Mouse (Mus musculus) liver, embryonic 12.5 days (tissue): Measurements from ENCODE around the gene Trove2. TPM values are rescaled to one million over a fixed set of nuclear protein-coding genes. Genes with fewer than 3 reads are reported as not detected.

ENCODE experiments used
- ATAC-seq: fragments of 200-750 bp; cut with Nextera tagmentation; 2 replicates; pipeline ENCODE4 v1.8.0; 2017; ENCODE audit warnings: moderate number of reproducible peaks, mild to moderate bottlenecking, moderate library complexity
- H3K27ac ChIP-seq: fragments of 300-500 bp; sonication (generic); 2 replicates; pipeline ENCODE4 v1.5.1; 2016; ENCODE audit warnings: mild to moderate bottlenecking
- H3K27me3 ChIP-seq: fragments of 300-500 bp; sonication (generic); replicated peaks from 2 replicates; pipeline ENCODE4 v1.6.1; 2016; ENCODE audit warnings: mild to moderate bottlenecking, moderate library complexity
- H3K36me3 ChIP-seq: fragments of 300-500 bp; sonication (generic); 2 replicates; pipeline ENCODE4 v1.6.1; 2016; ENCODE audit warnings: mild to moderate bottlenecking, moderate library complexity
- H3K4me1 ChIP-seq: fragments of 300-500 bp; sonication (generic); 2 replicates; pipeline ENCODE4 v1.6.1; 2016
- H3K4me2 ChIP-seq: fragments of 300-500 bp; sonication (generic); 2 replicates; pipeline ENCODE4 v1.6.1; 2016; ENCODE audit warnings: mild to moderate bottlenecking, moderate library complexity
- H3K4me3 ChIP-seq: fragments of 300-500 bp; sonication (generic); 2 replicates; pipeline ENCODE4 v1.5.1; 2016; ENCODE audit warnings: mild to moderate bottlenecking, moderate library complexity
- H3K9ac ChIP-seq: fragments of 300-500 bp; sonication (generic); 2 replicates; pipeline ENCODE4 v1.6.1; 2016; ENCODE audit warnings: mild to moderate bottlenecking, moderate library complexity
- H3K9me3 ChIP-seq: fragments of 300-500 bp; sonication (generic); replicated peaks from 2 replicates; pipeline ENCODE4 v1.6.1; 2016; ENCODE audit warnings: mild to moderate bottlenecking, moderate library complexity
- WGBS: fragments of 180-500 bp; shearing (Covaris S2); methylation state at CpG from one replicate; pipeline ENCODE4 v1.1.7; 2016; ENCODE audit not compliant: insufficient replicate concordance; 5-methylcytosine and 5-hydroxymethylcytosine counted together
- polyA plus RNA-seq: library from polyadenylated mRNA; unstranded; fragments of >200 nt; fragmentation: Nextera tagmentation; extraction: Ambion mirVana; gene quantifications from 2 replicates; pipeline ENCODE4 v1.2.1, GENCODE M21; 2016

Gene Trove2
- polyA plus RNA-seq, 1 experiment from 2014 or later: 4.1 TPM

DNA sequence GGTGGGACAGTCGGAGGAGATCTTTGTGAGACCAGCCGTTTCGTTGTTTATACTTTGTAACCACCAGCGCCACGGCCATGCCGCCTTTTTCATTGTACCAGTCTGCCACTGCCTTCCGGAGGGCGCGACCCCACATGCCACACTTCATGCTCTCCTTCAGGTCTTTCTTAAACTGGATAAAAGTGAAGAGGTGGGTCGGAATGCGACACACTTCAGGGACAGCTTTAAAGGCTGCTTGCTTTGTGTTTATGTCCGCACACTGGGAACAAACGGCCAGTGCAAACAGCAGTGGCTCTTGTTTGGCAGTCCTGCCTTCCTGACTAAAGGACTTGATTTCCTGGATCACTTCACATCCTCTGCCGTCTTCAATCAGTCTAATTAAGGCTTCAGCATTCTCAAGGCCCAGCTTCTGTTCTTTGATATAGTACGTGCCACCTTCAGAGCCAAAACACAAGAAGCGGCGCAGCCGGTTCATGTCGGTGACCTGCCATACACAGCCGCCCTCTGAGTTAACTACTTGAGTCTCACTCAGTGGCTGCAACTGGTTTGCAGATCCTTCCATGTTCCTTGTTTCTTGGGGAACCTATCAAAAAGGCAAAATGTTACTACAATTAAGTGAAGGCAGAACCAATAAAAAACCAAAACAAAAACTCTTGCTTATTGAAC, 6.3 kb downstream of the Trove2 start:
- H3K27me3 ChIP-seq: peaks cover 4% of the 10 kb centered on the region
- ATAC-seq: no peak
- H3K4me2 ChIP-seq: no peak overlapping the region
- H3K9ac ChIP-seq: no peak overlapping the region
- peaks cover 16% of the 10 kb centered on the region for H3K4me1 ChIP-seq
- no peak overlapping the region for H3K4me3 ChIP-seq
- no peak overlapping the region for H3K27ac ChIP-seq
- no peaks in the 10 kb centered on the region for H3K9me3 ChIP-seq
- H3K36me3 ChIP-seq: 0 out of 2 replicates have a peak, but pooled peaks cover 5% of the 10 kb centered on the region
- WGBS: 84% methylated on average over 20 of the region's 20 CpGs

DNA sequence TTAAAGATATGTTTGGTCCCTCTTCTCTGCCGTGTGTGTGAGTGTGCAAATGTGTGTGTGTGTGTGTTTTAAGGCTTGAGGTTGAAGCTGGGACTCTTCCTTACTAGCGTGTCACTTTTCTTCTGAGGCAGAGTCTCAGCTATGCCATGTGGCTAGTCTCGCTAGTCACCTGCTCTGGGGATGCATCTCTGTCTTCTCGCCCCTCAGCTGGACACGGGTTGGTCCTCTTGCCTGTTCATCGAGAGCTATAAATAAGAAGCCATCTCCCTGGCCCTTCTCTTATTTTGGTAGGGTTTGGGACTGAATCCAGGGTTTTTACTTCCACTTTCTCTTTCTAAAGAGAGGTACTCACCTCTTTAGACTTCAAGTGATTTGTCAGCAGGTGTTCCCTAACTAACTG, 10.6 kb downstream of the Trove2 start:
- Histone ChIP-seq H3K4me2 (no peak overlapping the region), H3K4me3 (no peak overlapping the region), H3K9me3 (no peaks in the 10 kb centered on the region), H3K36me3 (0 out of 2 replicates have a peak, but pooled peaks cover 5% of the 10 kb centered on the region), H3K4me1 (no peaks in the 10 kb centered on the region), H3K27ac (no peak overlapping the region), H3K9ac (no peak overlapping the region), H3K27me3 (no peaks in the 10 kb centered on the region)
- ATAC-seq: no peak
- 74% methylated on average over 6 of the region's 6 CpGs for WGBS

DNA sequence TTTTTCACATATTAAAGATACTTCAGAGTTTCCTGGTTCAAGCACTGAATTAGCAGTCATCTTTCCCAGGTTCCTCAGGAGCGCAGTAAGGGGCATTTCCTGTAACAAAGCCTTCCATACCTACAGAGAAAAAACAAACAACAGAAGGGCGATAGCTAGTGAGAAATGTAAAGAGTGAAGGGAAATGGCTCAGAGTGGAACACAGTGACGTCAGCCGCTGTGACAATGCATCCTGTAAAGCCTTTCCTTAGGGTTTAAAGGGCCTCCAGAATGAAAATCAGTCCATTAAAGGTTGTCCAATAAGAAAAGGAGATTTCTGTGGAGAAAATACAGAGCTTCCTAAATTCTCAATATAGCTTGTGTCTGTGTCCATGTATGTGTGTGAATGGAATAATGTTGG, 11.1 kb downstream of the Trove2 start:
- Histone ChIP-seq H3K27me3 (no peaks in the 10 kb centered on the region), H3K4me2 (no peak overlapping the region), H3K9ac (no peak overlapping the region), H3K4me1 (no peaks in the 10 kb centered on the region), H3K27ac (no peak overlapping the region), H3K4me3 (no peak overlapping the region), H3K9me3 (no peaks in the 10 kb centered on the region), H3K36me3 (0 out of 2 replicates have a peak, but pooled peaks cover 5% of the 10 kb centered on the region)
- WGBS: 83% methylated on average over 4 of the region's 4 CpGs
- no peak for ATAC-seq

DNA sequence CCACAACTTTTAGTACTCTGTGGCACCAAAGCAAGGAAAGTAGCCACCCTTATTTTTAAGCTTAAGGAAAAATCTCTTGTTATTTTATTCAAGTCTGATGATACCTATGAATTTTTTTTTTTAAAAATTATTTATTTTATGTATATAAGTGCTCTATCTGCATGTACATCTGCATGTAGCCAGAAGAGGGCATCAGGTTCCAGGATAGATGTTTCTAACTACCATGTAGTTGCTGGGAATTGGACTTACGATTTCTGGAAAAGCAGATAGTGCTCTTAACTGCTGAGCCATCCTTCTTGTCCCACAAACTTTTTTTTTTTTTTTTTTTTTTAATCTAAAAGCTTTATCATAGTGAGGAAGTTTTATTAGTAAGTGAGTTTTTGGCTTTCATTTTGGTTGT, 12.4 kb downstream of the Trove2 start:
- no peak for ATAC-seq
- Histone ChIP-seq H3K4me1 (no peaks in the 10 kb centered on the region), H3K9ac (no peak overlapping the region), H3K9me3 (no peaks in the 10 kb centered on the region), H3K27me3 (no peaks in the 10 kb centered on the region), H3K36me3 (peaks cover 15% of the 10 kb centered on the region; the same call in 1 of the 2 replicates), H3K4me2 (no peak overlapping the region), H3K4me3 (no peak overlapping the region), H3K27ac (no peak overlapping the region)
- 44% methylated on average over 1 of the region's 1 CpGs for WGBS

DNA sequence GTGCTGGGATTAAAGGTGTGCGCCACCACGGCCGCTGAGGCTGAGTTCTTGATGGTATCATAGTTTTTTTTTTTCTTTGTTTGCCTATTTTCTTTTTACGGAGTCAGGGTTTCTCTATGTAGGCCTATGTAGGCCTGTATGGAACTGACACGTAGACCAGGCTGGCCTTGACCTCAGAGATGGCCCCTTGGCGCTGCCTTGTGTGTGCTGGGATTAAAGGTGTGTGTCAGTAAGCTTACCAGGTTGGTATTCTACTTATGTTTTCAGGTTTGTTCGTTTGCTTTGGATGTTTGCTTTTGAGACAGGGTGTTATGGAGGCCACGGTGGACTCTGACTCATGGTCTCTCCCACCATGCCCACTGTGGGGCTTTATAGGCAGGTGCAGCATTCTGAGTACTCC, 14.7 kb downstream of the Trove2 start:
- no peaks in the 10 kb centered on the region for H3K27me3 ChIP-seq
- no peaks in the 10 kb centered on the region for H3K4me1 ChIP-seq
- 73% methylated on average over 8 of the region's 8 CpGs for WGBS
- no peak overlapping the region for H3K4me3 ChIP-seq
- H3K36me3 ChIP-seq: peaks cover 15% of the 10 kb centered on the region; the same call in 1 of the 2 replicates
- no peak overlapping the region for H3K4me2 ChIP-seq
- H3K9ac ChIP-seq: no peak overlapping the region
- no peak overlapping the region for H3K27ac ChIP-seq
- peak; percentile 30; the same call in 1 of the 2 replicates for ATAC-seq
- H3K9me3 ChIP-seq: no peaks in the 10 kb centered on the region

DNA sequence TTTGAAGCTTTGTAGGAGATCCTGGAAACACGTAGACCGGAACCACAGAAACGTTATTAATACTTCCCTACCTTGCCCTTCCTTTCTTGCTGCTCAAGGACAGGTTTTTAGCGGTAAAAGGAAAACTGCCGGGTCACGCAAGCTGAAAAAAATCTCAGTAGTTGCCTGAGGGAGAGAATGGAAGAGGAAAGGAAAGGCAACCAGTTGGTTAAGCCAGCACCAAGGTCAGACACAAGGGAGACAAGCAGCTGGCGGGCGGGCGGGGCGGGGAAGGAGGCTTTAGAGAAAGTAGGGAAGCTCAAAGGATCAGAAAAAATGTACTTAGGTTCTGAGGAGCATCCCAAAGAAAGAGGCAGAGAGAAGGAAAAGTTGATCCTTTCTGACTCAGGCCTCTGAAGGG, 31.0 kb downstream of the Trove2 start:
- ATAC-seq: no peak
- Histone ChIP-seq H3K27me3 (no peaks in the 10 kb centered on the region), H3K4me2 (no peak overlapping the region), H3K9ac (no peak overlapping the region), H3K36me3 (peaks cover 50% of the 10 kb centered on the region), H3K27ac (no peak overlapping the region), H3K4me1 (peaks cover 11% of the 10 kb centered on the region), H3K9me3 (no peaks in the 10 kb centered on the region), H3K4me3 (no peak overlapping the region)
- 84% methylated on average over 10 of the region's 10 CpGs for WGBS

DNA sequence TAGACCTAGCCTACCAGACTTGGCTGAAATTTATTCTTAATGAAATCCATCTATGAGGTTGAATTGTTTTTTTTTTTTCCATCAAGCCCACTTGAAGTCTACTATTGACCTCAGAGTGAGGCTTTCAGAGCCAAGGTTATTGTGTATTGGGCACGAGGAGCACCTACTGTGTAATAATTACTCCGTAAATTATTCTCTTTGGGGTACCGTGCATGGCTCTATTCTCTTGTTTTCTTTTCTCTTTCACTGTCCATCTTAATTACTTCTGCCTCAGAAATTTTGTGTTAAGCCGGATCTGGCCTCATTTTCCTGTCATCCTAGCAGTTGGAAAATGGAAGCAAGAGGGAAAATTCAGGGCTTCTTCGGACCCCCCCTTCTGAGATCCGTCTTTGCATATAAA, 34.7 kb downstream of the Trove2 start:
- H3K9ac ChIP-seq: no peak overlapping the region
- H3K9me3 ChIP-seq: no peaks in the 10 kb centered on the region
- no peak overlapping the region for H3K4me3 ChIP-seq
- ATAC-seq: no peak
- peaks cover 37% of the 10 kb centered on the region for H3K36me3 ChIP-seq
- WGBS: 86% methylated on average over 6 of the region's 6 CpGs
- peaks cover 30% of the 10 kb centered on the region for H3K4me1 ChIP-seq
- no peak overlapping the region for H3K27ac ChIP-seq
- H3K27me3 ChIP-seq: no peaks in the 10 kb centered on the region
- H3K4me2 ChIP-seq: no peak overlapping the region

DNA sequence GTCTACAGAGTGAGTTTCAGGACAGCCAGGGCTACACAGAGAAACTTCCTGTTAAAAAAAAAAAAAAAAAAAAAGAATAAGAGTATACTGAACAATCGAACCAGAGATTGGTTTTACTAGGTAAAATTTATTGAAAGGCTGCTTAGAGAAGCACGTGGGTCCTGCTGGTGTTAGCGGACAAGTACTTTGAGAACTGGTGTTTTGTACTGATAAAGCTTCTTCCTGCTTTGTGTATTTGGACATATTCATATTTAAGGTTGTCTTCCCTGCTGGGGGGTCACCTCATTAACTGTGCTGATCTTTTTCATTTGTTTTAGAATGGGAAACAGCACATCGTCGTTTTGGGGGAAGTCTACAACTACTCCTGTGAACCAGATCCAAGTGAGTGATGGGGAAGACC, 35.5 kb downstream of the Trove2 start:
- no peaks in the 10 kb centered on the region for H3K27me3 ChIP-seq
- no peak for ATAC-seq
- H3K4me1 ChIP-seq: peaks cover 30% of the 10 kb centered on the region
- H3K36me3 ChIP-seq: peaks cover 31% of the 10 kb centered on the region
- H3K27ac ChIP-seq: no peak overlapping the region
- no peak overlapping the region for H3K4me2 ChIP-seq
- H3K4me3 ChIP-seq: no peak overlapping the region
- no peaks in the 10 kb centered on the region for H3K9me3 ChIP-seq
- WGBS: 54% methylated on average over 5 of the region's 5 CpGs
- no peak overlapping the region for H3K9ac ChIP-seq

DNA sequence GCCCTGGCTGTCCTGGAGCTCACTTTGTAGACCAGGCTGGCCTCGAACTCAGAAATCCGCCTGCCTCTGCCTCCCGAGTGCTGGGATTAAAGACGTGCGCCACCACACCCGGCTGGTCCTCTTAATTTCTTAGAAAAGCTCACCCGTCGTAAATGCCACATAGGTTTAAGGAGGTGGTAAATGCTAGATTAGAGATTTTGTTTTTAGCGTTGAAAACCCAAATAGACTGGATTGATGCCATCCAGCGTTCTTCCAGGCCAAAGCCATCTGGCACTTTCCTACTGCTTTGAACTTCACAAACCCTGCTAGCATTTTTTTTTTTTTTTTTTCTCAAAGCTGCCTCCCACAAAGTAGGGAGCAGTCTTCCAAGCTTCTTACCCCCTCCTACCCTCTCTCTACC, 36.3 kb downstream of the Trove2 start:
- Histone ChIP-seq H3K4me1 (peaks cover 30% of the 10 kb centered on the region), H3K9ac (no peak overlapping the region), H3K27ac (0 out of 2 replicates have a peak overlapping the region, but pooled peaks have one; percentile 92), H3K4me3 (peak overlapping the region; percentile 82), H3K36me3 (peaks cover 27% of the 10 kb centered on the region), H3K27me3 (no peaks in the 10 kb centered on the region), H3K4me2 (peak overlapping the region; percentile 88), H3K9me3 (no peaks in the 10 kb centered on the region)
- no peak for ATAC-seq
- whole genome bisulfite sequencing: 80% methylated on average over 10 of the region's 10 CpGs

DNA sequence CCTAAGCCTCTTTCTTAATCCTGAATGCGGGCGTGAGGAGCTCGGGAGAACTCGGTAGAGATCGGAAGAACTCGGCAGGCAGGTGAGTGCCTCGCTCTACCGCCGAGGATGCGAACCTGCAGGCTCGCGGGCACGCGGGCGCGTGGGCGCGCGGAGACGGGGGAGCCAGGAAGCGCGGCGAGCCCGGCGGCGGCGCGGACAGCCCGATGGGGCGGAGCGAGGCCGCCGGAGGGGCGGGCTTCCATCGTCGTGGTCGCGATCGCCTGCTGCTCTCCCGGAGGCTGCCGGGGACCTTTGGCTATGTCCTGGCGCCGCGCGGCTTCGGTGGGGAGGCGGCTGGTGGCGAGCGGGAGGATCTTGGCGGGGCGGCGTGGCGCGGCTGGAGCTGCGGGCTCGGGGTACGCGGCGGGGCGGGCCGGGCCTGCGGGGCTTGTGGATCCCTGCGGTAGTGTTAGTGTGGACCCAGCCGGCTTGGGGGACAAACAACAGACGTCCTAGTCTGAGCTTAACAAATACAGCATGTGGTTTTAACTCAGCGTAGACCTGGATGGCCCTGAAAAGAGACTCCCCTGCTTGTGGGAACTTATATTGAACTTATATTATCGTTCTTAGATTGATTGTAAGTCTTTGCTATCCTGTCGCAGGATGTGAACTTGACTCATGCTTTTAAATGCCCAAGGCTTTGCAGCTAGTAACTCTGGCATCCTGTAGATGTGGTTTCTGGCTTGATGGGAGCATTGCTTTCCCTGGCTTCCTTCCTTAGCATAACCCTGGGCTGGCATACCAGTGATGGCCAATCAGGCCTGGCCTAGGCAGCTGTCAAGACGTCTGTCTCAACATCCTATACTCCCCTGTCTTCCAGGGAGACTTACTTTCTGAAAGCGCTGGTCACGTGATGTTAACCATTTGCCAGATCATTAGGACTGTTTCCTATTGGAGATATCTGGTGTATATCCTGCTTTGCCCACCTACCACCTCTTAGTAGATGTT, 37.2 kb downstream of the Trove2 start:
- H3K4me3 ChIP-seq: peak overlapping the region; percentile 82
- peaks cover 20% of the 10 kb centered on the region for H3K36me3 ChIP-seq
- H3K9ac ChIP-seq: peak overlapping the region; percentile 87
- no peaks in the 10 kb centered on the region for H3K27me3 ChIP-seq
- peak; percentile 93 for ATAC-seq
- H3K27ac ChIP-seq: peak overlapping the region; percentile 92
- peak overlapping the region; percentile 88 for H3K4me2 ChIP-seq
- no peaks in the 10 kb centered on the region for H3K9me3 ChIP-seq
- peaks cover 30% of the 10 kb centered on the region for H3K4me1 ChIP-seq
- under 1% methylated on average over 66 of the region's 71 CpGs for WGBS

DNA sequence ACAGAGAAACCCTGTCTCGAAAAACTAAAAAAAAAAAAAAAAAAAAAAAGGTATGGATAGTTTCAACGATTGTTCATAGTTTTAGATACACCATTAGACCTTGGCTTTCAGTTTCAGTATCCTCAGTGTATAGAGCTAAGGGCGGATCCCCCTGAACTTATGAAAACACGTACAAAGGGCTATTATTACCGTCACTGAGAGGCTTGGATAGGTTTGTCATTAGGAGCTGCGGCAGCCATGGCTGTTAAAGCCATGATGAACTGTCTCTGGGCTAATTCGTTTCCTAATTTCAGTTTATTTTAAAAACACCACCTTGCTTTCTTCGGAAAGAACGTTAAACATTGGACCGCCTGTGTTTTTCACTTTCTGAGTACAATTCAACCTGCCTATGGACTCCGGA, 38.1 kb downstream of the Trove2 start:
- Histone ChIP-seq H3K36me3 (peaks cover 16% of the 10 kb centered on the region), H3K9ac (peak overlapping the region; percentile 87), H3K27me3 (no peaks in the 10 kb centered on the region), H3K9me3 (no peaks in the 10 kb centered on the region), H3K4me2 (peak overlapping the region; percentile 88), H3K4me1 (peaks cover 23% of the 10 kb centered on the region), H3K4me3 (peak overlapping the region; percentile 82), H3K27ac (peak overlapping the region; percentile 92)
- ATAC-seq: no peak
- WGBS: 22% methylated on average over 10 of the region's 11 CpGs

DNA sequence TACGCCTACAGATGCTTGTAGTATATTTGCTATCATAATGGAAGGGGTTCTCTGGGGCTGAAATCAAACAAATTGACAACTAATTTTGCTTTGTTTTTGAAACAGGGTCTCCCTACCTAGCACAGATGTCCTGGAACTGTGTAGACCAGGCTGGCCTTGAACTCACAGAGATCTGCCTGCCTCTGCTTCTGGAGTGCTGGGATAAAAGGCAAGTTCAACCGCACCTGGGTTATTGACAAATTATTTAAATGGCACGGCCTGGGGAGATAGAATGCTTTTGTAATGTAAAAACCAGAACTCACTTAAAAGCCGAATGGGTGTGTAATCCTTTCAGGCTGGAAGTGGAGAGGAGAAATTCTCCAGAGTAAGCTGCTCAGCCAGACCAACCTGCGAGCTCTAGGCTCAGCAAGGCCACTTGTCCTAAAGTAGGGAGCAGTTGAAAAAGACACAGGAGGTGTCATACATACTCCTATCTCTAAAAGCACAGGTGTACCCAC, 42.9 kb downstream of the Trove2 start:
- no peak overlapping the region for H3K4me3 ChIP-seq
- H3K4me2 ChIP-seq: no peak overlapping the region
- H3K9me3 ChIP-seq: no peaks in the 10 kb centered on the region
- no peak overlapping the region for H3K9ac ChIP-seq
- ATAC-seq: no peak
- H3K4me1 ChIP-seq: peaks cover 8% of the 10 kb centered on the region
- H3K36me3 ChIP-seq: no peaks in the 10 kb centered on the region
- 66% methylated on average over 5 of the region's 5 CpGs for WGBS
- no peak overlapping the region for H3K27ac ChIP-seq
- H3K27me3 ChIP-seq: no peaks in the 10 kb centered on the region
